In genomic region chr2:132604922-132605321, GRCm38 (mm10) we compare ENCODE assay signal across 30 mouse cellular contexts.
"Had no signal": no experiment of that assay in that cellular context is flagged by ENCODE, and none has a peak within 500 bp of the region (broad histone marks: within the 10 kb centered on the region; RNA-seq: fewer than 3 reads in every experiment).

No protein-coding gene starts in this region.

- H3K9me3 ChIP-seq: limb, embryonic 10.5 days; limb, embryonic 15.5 days; liver, embryonic 12.5 days; liver, embryonic 13.5 days; liver, embryonic 15.5 days; lung, embryonic 15.5 days; midbrain, embryonic 10.5 days; midbrain, embryonic 12.5 days; midbrain, embryonic 13.5 days; midbrain, embryonic 15.5 days; neural tube, embryonic 12.5 days had no signal

- DNase-seq: left cerebral cortex, postnatal 4 days; liver; liver, embryonic 13.5 days; liver, postnatal 0 days; lung, adult 18-20 months; lung, adult 2 months; lung, embryonic 14.5 days; lung, postnatal 10 days; lung, postnatal 14 days; lung, postnatal 36 days; lung, postnatal 4 days; midbrain, embryonic 14.5 days had no signal

- H3K9ac ChIP-seq: limb, embryonic 12.5 days; limb, embryonic 13.5 days; limb, embryonic 15.5 days; liver, embryonic 12.5 days; liver, embryonic 13.5 days; liver, embryonic 14.5 days; liver, embryonic 15.5 days; liver, postnatal 0 days; lung, embryonic 14.5 days; lung, embryonic 15.5 days; midbrain, embryonic 12.5 days; midbrain, embryonic 13.5 days; midbrain, embryonic 15.5 days; neural tube, embryonic 12.5 days had no signal

- H3K36me3 ChIP-seq: limb, embryonic 10.5 days; limb, embryonic 12.5 days; limb, embryonic 13.5 days; limb, embryonic 15.5 days; liver, embryonic 12.5 days; liver, embryonic 13.5 days; liver, embryonic 15.5 days; lung, embryonic 15.5 days; midbrain, embryonic 10.5 days; midbrain, embryonic 12.5 days; midbrain, embryonic 13.5 days; midbrain, embryonic 15.5 days; neural tube, embryonic 12.5 days had no signal

- H3K4me3 ChIP-seq: limb, embryonic 10.5 days; limb, embryonic 12.5 days; limb, embryonic 13.5 days; limb, embryonic 15.5 days; liver, embryonic 12.5 days; liver, embryonic 13.5 days; liver, embryonic 15.5 days; lung, embryonic 15.5 days; megakaryocyte, embryonic 14.5 days; midbrain, embryonic 10.5 days; midbrain, embryonic 12.5 days; midbrain, embryonic 13.5 days; midbrain, embryonic 15.5 days; myocyte; neural tube, embryonic 12.5 days had no signal

- ATAC-seq: liver, embryonic 12.5 days; liver, postnatal 0 days; lung, postnatal 0 days; midbrain, embryonic 13.5 days; midbrain, embryonic 15.5 days; midbrain, embryonic 16.5 days had no signal

- H3K4me1 ChIP-seq: lung, embryonic 15.5 days; midbrain, embryonic 13.5 days; neural tube, embryonic 12.5 days had no signal

- H3K27ac ChIP-seq: limb, embryonic 10.5 days; limb, embryonic 12.5 days; limb, embryonic 13.5 days; limb, embryonic 15.5 days; liver, embryonic 12.5 days; liver, embryonic 13.5 days; liver, embryonic 14.5 days; liver, embryonic 15.5 days; lung, embryonic 15.5 days; midbrain, embryonic 10.5 days; midbrain, embryonic 12.5 days; midbrain, embryonic 13.5 days; midbrain, embryonic 15.5 days; neural tube, embryonic 12.5 days had no signal

- H3K27me3 ChIP-seq: limb, embryonic 12.5 days; limb, embryonic 13.5 days; limb, embryonic 15.5 days; liver, embryonic 12.5 days; liver, embryonic 13.5 days; liver, embryonic 15.5 days; lung, embryonic 15.5 days; megakaryocyte, embryonic 14.5 days; midbrain, embryonic 12.5 days; midbrain, embryonic 13.5 days; midbrain, embryonic 15.5 days; neural tube, embryonic 12.5 days had no signal

- H3K4me2 ChIP-seq: limb, embryonic 12.5 days; limb, embryonic 13.5 days; limb, embryonic 15.5 days; liver, embryonic 11.5 days; liver, embryonic 12.5 days; liver, embryonic 13.5 days; liver, embryonic 15.5 days; lung, embryonic 14.5 days; lung, embryonic 15.5 days; midbrain, embryonic 12.5 days; midbrain, embryonic 13.5 days; midbrain, embryonic 15.5 days; neural tube, embryonic 12.5 days had no signal
